Mouse (Mus musculus): Measurements from ENCODE around the gene Car10.

GRCm38 (mm10) chr11:93471573-93472179 lies 373.8 kb downstream of the Car10 start:
- TF ChIP-seq USF1 (IDR thresholded peaks at IDR 0.05; ENCODE audit: low read depth): no peak
- TF ChIP-seq POLR2A (IDR thresholded peaks at IDR 0.05; ENCODE audit: insufficient read length, low read depth): no peak
